Mouse (Mus musculus) MEL (cell line): ENCODE measurements around the gene Ubac2. TPM values are rescaled to one million over a fixed set of nuclear protein-coding genes. Genes with fewer than 3 reads are reported as not detected.

Experiments
- DNase-seq: peaks from one replicate; pipeline ENCODE4 v3.0.0; 2011; ENCODE audit warnings: low read depth, low spot score
- H3K27ac ChIP-seq: 2 replicates; pipeline ENCODE4 v1.5.1; 2012; ENCODE audit warnings: low read depth, mild to moderate bottlenecking, control low read depth, low read length, moderate library complexity; ENCODE audit not compliant: control insufficient read depth
- H3K27me3 ChIP-seq, 2 experiments: fragments of 150-350 bp in 1 of 2; sonication (generic) in 1 of 2; 2 replicates each; pipeline ENCODE4 v1.6.1; 2012; ENCODE audit warnings: low read length in 2 of 2, mild to moderate bottlenecking in 2 of 2, improper control_type of control experiment in 1 of 2, moderate library complexity in 1 of 2; ENCODE audit not compliant: insufficient read depth in 2 of 2, control insufficient read depth in 1 of 2
- H3K36me3 ChIP-seq, 2 experiments: 2 replicates each; pipeline ENCODE4 v1.6.1; 2012 to 2014; ENCODE audit warnings: low read length in 2 of 2, improper control_type of control experiment in 1 of 2, inconsistent platforms in 1 of 2, mild to moderate bottlenecking in 1 of 2; ENCODE audit not compliant: insufficient read depth in 2 of 2, control insufficient read depth in 1 of 2
- H3K4me1 ChIP-seq, 2 experiments: fragments of 150-350 bp in 1 of 2; sonication (generic) in 1 of 2; 2 replicates each; pipeline ENCODE4 v1.6.1; 2012; ENCODE audit warnings: low read length in 2 of 2, improper control_type of control experiment in 1 of 2, mild to moderate bottlenecking in 1 of 2; ENCODE audit not compliant: insufficient read depth in 2 of 2, control insufficient read depth in 1 of 2
- H3K4me3 ChIP-seq, 2 experiments: fragments of 150-350 bp in 1 of 2; sonication (generic) in 1 of 2; 2 replicates each; pipeline ENCODE4 v1.5.1; 2012; ENCODE audit warnings: low read depth in 2 of 2, low read length in 2 of 2, mild to moderate bottlenecking in 2 of 2, moderate library complexity in 2 of 2, control low read depth in 1 of 2, improper control_type of control experiment in 1 of 2; ENCODE audit not compliant: control insufficient read depth in 1 of 2, insufficient read depth in 1 of 2
- H3K79me2 ChIP-seq: 2 replicates; pipeline ENCODE4 v1.6.1; 2012; ENCODE audit warnings: mild to moderate bottlenecking, low read length, moderate library complexity; ENCODE audit not compliant: control insufficient read depth, poor library complexity, insufficient read depth
- H3K9ac ChIP-seq: 2 replicates; pipeline ENCODE4 v1.6.1; 2012; ENCODE audit warnings: low read depth, mild to moderate bottlenecking, control low read depth, low read length, moderate library complexity; ENCODE audit not compliant: control insufficient read depth, poor library complexity, severe bottlenecking
- H3K9me3 ChIP-seq: fragments of 150-350 bp; sonication (generic); replicated peaks from 2 replicates; pipeline ENCODE4 v1.6.1; 2012; ENCODE audit warnings: mild to moderate bottlenecking, low read length, improper control_type of control experiment, moderate library complexity; ENCODE audit not compliant: insufficient read depth
- BHLHE40 ChIP-seq: IDR thresholded peaks from 2 replicates; pipeline ENCODE4 v1.6.1; 2012; ENCODE audit warnings: low read depth, mild to moderate bottlenecking, inconsistent platforms, low read length, improper control_type of control experiment, borderline replicate concordance
- CHD2 ChIP-seq: IDR thresholded peaks from 2 replicates; pipeline ENCODE4 v1.6.1; 2011; ENCODE audit warnings: low read length, improper control_type of control experiment
- ELF1 ChIP-seq: IDR thresholded peaks from 2 replicates; pipeline ENCODE4 v1.6.1; 2014; ENCODE audit warnings: low read depth, mild to moderate bottlenecking, inconsistent platforms, low read length, improper control_type of control experiment, moderate library complexity
- EP300 ChIP-seq, 2 experiments: IDR thresholded peaks; 2 replicates each; pipeline ENCODE4 v1.6.1; 2011; ENCODE audit warnings: improper control_type of control experiment in 2 of 2, low read length in 2 of 2, low read depth in 1 of 2, mild to moderate bottlenecking in 1 of 2
- ETS1 ChIP-seq: IDR thresholded peaks from 2 replicates; pipeline ENCODE4 v1.6.1; 2012; ENCODE audit warnings: low read depth, mild to moderate bottlenecking, inconsistent platforms, low read length, improper control_type of control experiment, moderate library complexity
- GABPA ChIP-seq: IDR thresholded peaks from 2 replicates; pipeline ENCODE4 v1.6.1; 2012; ENCODE audit warnings: low read depth, mild to moderate bottlenecking, inconsistent platforms, low read length, improper control_type of control experiment, moderate library complexity
- HCFC1 ChIP-seq: IDR thresholded peaks from 2 replicates; pipeline ENCODE4 v1.6.1; 2012; ENCODE audit warnings: low read depth, mild to moderate bottlenecking, inconsistent platforms, low read length, improper control_type of control experiment, moderate library complexity
- KAT2A ChIP-seq: conservative IDR thresholded peaks from 2 replicates; pipeline ENCODE4 v1.6.1; 2012; ENCODE audit warnings: low read depth, low read length, improper control_type of control experiment, inconsistent platforms
- MAFK ChIP-seq: IDR thresholded peaks from 2 replicates; pipeline ENCODE4 v1.6.1; 2011; ENCODE audit warnings: low read depth, mild to moderate bottlenecking, low read length, improper control_type of control experiment, borderline replicate concordance
- MAZ ChIP-seq: IDR thresholded peaks from 2 replicates; pipeline ENCODE4 v1.6.1; 2012; ENCODE audit warnings: low read depth, mild to moderate bottlenecking, inconsistent platforms, low read length, improper control_type of control experiment
- MEF2A ChIP-seq: IDR thresholded peaks from 2 replicates; pipeline ENCODE4 v1.6.1; 2014; ENCODE audit warnings: low read depth, mild to moderate bottlenecking, inconsistent platforms, low read length, improper control_type of control experiment; ENCODE audit not compliant: poor library complexity, insufficient replicate concordance, severe bottlenecking; ENCODE audit errors: extremely low read depth
- MXI1 ChIP-seq: IDR thresholded peaks from 2 replicates; pipeline ENCODE4 v1.6.1; 2011; ENCODE audit warnings: mild to moderate bottlenecking, low read depth, low read length, improper control_type of control experiment
- MYB ChIP-seq: IDR thresholded peaks from 2 replicates; pipeline ENCODE4 v1.6.1; 2011; ENCODE audit warnings: mild to moderate bottlenecking, low read depth, low read length, improper control_type of control experiment
- NELFE ChIP-seq: IDR thresholded peaks from 2 replicates; pipeline ENCODE4 v1.6.1; 2011; ENCODE audit warnings: low read depth, low read length, improper control_type of control experiment
- NRF1 ChIP-seq: IDR thresholded peaks from 2 replicates; pipeline ENCODE4 v1.6.1; 2014; ENCODE audit warnings: low read depth, mild to moderate bottlenecking, inconsistent platforms, low read length, improper control_type of control experiment, moderate library complexity; ENCODE audit not compliant: poor library complexity, insufficient read depth, severe bottlenecking
- POLR2A ChIP-seq, 2 experiments: IDR thresholded peaks; 2 replicates each; pipeline ENCODE4 v1.6.1; 2011 to 2012; ENCODE audit warnings: low read length in 2 of 2, mild to moderate bottlenecking in 2 of 2, control low read depth in 1 of 2, improper control_type of control experiment in 1 of 2, low read depth in 1 of 2, moderate library complexity in 1 of 2; ENCODE audit not compliant: control insufficient read depth in 1 of 2, insufficient read depth in 1 of 2, poor library complexity in 1 of 2
- POLR2AphosphoS2 ChIP-seq: IDR thresholded peaks from 2 replicates; pipeline ENCODE4 v1.6.1; 2011; ENCODE audit warnings: low read length, improper control_type of control experiment
- RAD21 ChIP-seq: IDR thresholded peaks from 2 replicates; pipeline ENCODE4 v1.6.1; 2011; ENCODE audit warnings: mild to moderate bottlenecking, low read depth, low read length, improper control_type of control experiment
- SIN3A ChIP-seq: IDR thresholded peaks from 2 replicates; pipeline ENCODE4 v1.6.1; 2012; ENCODE audit warnings: low read length, improper control_type of control experiment, inconsistent platforms
- TAL1 ChIP-seq: IDR thresholded peaks from 2 replicates; pipeline ENCODE4 v1.6.1; 2012; ENCODE audit warnings: mild to moderate bottlenecking, inconsistent platforms, low read length, moderate library complexity, mixed read lengths
- TBP ChIP-seq: IDR thresholded peaks from 2 replicates; pipeline ENCODE4 v1.8.0; 2011; ENCODE audit warnings: low read depth, low read length, improper control_type of control experiment
- TCF12 ChIP-seq: IDR thresholded peaks from 2 replicates; pipeline ENCODE4 v1.6.1; 2014; ENCODE audit warnings: low read depth, mild to moderate bottlenecking, inconsistent platforms, low read length, improper control_type of control experiment, moderate library complexity
- UBTF ChIP-seq: IDR thresholded peaks from 2 replicates; pipeline ENCODE4 v1.6.1; 2012; ENCODE audit warnings: low read depth, mild to moderate bottlenecking, inconsistent platforms, low read length, improper control_type of control experiment, moderate library complexity, borderline replicate concordance; ENCODE audit not compliant: insufficient read depth
- USF1 ChIP-seq: IDR thresholded peaks from 2 replicates; pipeline ENCODE4 v1.6.1; 2014; ENCODE audit warnings: low read depth, mild to moderate bottlenecking, inconsistent platforms, low read length, improper control_type of control experiment, moderate library complexity
- USF2 ChIP-seq, 2 experiments: IDR thresholded peaks; 2 replicates each; pipeline ENCODE4 v1.6.1; 2011 to 2012; ENCODE audit warnings: improper control_type of control experiment in 2 of 2, low read length in 2 of 2, borderline replicate concordance in 1 of 2, inconsistent platforms in 1 of 2, low read depth in 1 of 2, mild to moderate bottlenecking in 1 of 2; ENCODE audit not compliant: insufficient read depth in 1 of 2
- ZKSCAN1 ChIP-seq: IDR thresholded peaks from 2 replicates; pipeline ENCODE4 v1.6.1; 2012; ENCODE audit warnings: low read depth, mild to moderate bottlenecking, inconsistent platforms, low read length, improper control_type of control experiment, moderate library complexity
- ZMIZ1 ChIP-seq: IDR thresholded peaks from 2 replicates; pipeline ENCODE4 v1.6.1; 2012; ENCODE audit warnings: low read depth, mild to moderate bottlenecking, inconsistent platforms, low read length, improper control_type of control experiment, moderate library complexity
- ZNF384 ChIP-seq: IDR thresholded peaks from 2 replicates; pipeline ENCODE4 v1.6.1; 2012; ENCODE audit warnings: low read depth, mild to moderate bottlenecking, inconsistent platforms, low read length, improper control_type of control experiment
- polyA plus RNA-seq, 2 experiments: library from polyadenylated mRNA; stranded (reverse) in 1 of 2; unstranded in 1 of 2; fragments of >175 nt in 1 of 2; fragments of >200 nt in 1 of 2; gene quantifications; 2 replicates each; pipeline versions ENCODE4 v1.2.1 to v1.2.4; 2012; ENCODE audit warnings: low replicate concordance in 2 of 2, low read depth in 1 of 2; ENCODE audit not compliant: insufficient read length in 2 of 2, insufficient read depth in 1 of 2, missing spikeins in 1 of 2
- total RNA-seq: library from RNA; depleted of rRNA; stranded (reverse); fragments of 300-350 nt; gene quantifications from 2 replicates; pipeline ENCODE4 v1.2.3, GENCODE M21; 2012

Gene Ubac2
- total and polyA plus RNA-seq, 3 experiments: 32.9 to 44.8 TPM; not detected in 1

DNA sequence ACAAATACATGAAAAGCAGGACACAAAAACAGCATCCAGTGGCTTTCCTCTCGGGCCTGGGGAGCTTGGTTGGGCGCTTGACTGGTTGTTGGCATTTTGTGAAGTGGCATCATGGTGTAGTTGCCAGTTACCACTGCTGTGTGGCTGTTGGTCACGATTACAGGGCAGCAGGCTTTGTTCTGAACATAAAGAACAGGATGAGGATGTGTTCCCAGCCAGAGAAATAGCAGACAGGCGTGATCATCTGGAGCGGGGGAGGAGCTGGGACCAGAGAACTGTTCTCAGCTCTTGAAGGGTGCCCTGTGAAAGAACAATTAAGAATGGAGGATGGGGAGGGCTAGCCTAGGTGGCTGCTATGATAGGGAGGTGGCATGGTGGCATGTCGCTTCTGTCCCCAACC lies 48.5 kb downstream of the Ubac2 start:
- H3K4me1 ChIP-seq: peaks cover 0 to 3% of the 10 kb centered on the region in 2 experiments
- DNase-seq: no peak
- no peak overlapping the region for H3K4me3 ChIP-seq
- no peaks in the 10 kb centered on the region for H3K79me2 ChIP-seq
- H3K9me3 ChIP-seq: no peaks in the 10 kb centered on the region
- no peak overlapping the region for H3K27ac ChIP-seq
- no peak overlapping the region for H3K9ac ChIP-seq
- H3K27me3 ChIP-seq: no peaks in the 10 kb centered on the region
- TF ChIP-seq MAZ (no peak), MXI1 (no peak), HCFC1 (no peak), POLR2A (IDR thresholded peaks at IDR 0.05; ENCODE audit: control insufficient read depth in 1 of 2, insufficient read depth in 1 of 2, low read depth in 1 of 2, low read length in 2 of 2, poor library complexity in 1 of 2) (no peak), KAT2A (no peak), ETS1 (no peak), MYB (no peak), NELFE (no peak), UBTF (no peak), USF1 (no peak), TCF12 (no peak), TBP (no peak), ELF1 (no peak)
- H3K36me3 ChIP-seq: peaks cover 0 to 9% of the 10 kb centered on the region in 2 experiments; a peak in 2 of 4 replicates

DNA sequence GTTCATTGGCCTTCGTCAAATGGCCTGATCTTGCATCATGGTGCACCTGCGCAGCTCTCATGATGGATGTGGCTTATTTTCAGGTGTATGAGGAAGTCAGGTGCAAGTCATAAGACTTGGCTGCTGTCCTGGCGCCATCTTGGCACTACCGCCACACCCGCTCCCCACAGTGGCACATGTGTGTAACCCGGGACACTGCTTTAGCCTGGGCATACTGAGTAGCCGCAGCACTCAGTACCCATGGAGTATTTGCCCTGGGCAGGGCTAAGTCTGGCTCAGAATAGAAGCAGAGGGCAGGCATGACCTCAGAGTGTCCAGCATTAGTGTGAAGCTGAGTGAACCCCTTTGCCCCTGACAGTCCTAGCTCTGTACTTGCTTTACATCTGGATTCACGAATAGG lies 49.0 kb downstream of the Ubac2 start:
- peaks cover 0 to 9% of the 10 kb centered on the region in 2 experiments; a peak in 2 of 4 replicates for H3K36me3 ChIP-seq
- DNase-seq: no peak
- no peak for TF ChIP-seq BHLHE40
- TF ChIP-seq ZMIZ1: no peak
- TF ChIP-seq ZNF384: no peak
- no peak for TF ChIP-seq USF2 (IDR thresholded peaks at IDR 0.05; ENCODE audit: borderline replicate concordance in 1 of 2, insufficient read depth in 1 of 2, low read depth in 1 of 2, low read length in 2 of 2)
- no peak for TF ChIP-seq GABPA
- no peak for TF ChIP-seq RAD21
- TF ChIP-seq NRF1: no peak
- no peak for TF ChIP-seq CHD2
- TF ChIP-seq SIN3A: no peak
- TF ChIP-seq POLR2AphosphoS2: no peak
- TF ChIP-seq MYB: no peak
- no peak for TF ChIP-seq KAT2A
- TF ChIP-seq MEF2A: no peak
- TF ChIP-seq TAL1: no peak
- no peak for TF ChIP-seq USF1
- TF ChIP-seq EP300 (IDR thresholded peaks at IDR 0.05; ENCODE audit: low read depth in 1 of 2, low read length in 2 of 2): no peak
- no peak for TF ChIP-seq ELF1
- no peak for TF ChIP-seq TBP
- TF ChIP-seq MAFK: no peak
- TF ChIP-seq ZKSCAN1: no peak
- H3K4me3 ChIP-seq: no peak overlapping the region
- H3K27ac ChIP-seq: no peak overlapping the region
- no peaks in the 10 kb centered on the region for H3K27me3 ChIP-seq
- peaks cover 0 to 3% of the 10 kb centered on the region in 2 experiments for H3K4me1 ChIP-seq
- H3K9ac ChIP-seq: no peak overlapping the region
- no peaks in the 10 kb centered on the region for H3K79me2 ChIP-seq
- no peaks in the 10 kb centered on the region for H3K9me3 ChIP-seq
